Mouse (Mus musculus) cerebellum, postnatal 4 days (tissue): Measurements from ENCODE around the gene Ghr.
A peak's percentile ranks its signal among the peaks of the same experiment; 100 is the strongest.

Experiments used
- DNase-seq, 2 experiments: peaks; one replicate each; pipeline ENCODE4 v3.0.0; 2022; ENCODE audit warnings: low spot score in 2 of 2, mixed read lengths in 1 of 2

The Ghr gene

DNA sequence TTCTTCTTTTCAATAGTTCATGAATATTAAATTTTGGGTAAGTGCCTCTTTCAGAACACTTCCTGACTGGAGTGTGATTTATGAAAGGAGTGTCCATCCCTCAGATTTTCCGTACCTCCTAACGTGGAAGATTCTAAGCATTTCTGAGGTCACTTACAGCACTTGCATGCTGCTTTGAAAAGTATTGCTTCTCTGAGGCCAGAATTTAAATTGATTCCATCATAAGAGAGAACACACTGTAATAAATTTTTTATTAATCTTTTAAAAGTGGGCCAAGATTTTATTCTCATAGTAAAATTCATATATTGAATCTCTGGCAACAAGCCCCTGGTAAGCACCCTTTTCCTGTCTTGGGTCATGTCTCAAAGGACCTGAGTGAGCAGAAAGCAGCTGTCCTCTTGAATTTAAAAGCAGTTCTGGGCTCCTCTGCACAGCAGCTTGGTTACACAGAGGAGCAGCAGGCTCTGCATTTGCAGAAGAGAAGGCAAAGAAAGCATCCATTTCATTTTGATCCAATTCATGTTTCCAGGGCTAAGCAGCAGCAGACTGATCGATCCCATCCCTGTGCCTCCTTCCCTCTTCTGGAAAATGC, 46.9 kb downstream of the Ghr start:
- DNase-seq = no peak

DNA sequence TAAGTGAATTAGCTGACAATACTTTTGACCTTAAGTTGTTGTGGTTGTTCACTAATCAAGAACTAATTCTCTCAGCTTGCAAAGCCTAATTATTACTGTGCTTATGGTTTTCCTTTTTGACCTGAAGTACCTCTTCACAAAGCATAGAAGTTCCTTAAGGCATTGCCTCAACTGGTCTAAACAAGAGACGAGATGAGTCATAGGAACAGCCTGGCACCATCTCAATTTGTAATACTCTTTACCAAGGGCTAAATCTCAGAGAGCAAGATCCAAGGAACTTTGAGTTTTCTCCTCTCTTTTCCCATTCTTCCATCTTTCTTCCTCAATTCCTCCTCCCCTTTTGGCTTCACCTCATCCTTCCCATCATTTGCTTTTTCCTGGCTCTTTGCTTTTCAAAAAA, 69.3 kb downstream of the Ghr start:
- no peak for DNase-seq

DNA sequence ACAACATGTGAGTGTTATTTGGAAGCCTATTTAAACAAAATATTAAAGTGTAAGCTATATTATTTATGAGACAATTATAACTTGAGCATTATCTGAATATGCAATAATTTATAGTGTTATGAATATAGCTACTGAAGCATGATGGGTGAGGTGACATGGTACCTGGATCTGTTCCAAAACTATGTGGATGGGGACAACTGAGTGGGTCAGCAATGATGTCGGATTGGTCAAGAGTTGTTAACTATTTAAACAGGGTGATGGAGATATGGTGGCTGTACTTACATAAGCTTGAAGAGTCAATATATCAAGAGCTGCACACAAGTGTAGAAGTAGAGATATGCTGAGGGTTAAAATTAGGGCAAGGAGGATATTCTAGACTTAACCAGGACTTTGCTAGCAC, 70.9 kb downstream of the Ghr start:
- no peak for DNase-seq

DNA sequence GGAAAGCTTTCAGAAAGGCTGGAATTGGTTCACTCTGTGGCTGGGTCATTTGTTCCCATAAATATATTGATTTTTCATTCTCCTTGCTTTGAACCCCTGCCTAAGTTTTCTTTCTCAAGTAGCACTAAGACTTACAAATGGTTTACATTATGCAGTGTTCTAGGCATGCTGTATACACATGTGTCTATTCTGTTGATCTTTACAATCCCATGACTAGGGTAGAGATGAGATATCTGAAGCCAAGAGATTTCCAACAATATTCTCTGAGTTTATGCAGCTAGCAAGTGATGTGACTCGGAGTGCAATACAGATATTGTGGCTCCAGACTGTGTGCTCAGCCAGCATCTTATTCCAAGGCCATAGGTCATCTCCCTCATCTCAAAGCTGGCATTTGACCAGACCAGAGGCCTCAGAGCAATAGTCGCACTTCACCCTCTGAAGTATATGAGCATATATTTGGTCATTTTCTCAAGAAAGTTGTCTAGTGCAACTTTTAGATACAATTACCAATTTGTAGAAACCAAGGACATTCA, 71.6 kb downstream of the Ghr start:
- no peak for DNase-seq

DNA sequence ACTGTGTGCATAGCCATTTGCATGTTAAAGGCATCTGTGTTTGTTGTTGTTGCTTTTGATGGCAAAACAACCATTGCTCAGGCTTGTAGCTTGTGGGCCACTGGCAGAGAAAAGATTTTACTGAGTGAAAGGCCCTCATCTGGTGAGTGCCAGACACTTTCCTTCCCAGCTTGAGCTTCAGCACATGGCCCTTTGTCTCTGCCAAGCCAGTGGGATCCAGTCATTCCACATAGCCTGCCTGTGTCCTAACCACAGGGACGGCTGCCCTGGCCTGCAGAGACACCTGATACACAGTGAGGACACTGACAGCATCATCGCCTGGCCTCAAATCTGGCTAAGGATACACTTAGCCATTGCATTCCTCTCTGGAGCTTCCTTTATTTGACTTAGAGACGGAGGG, 74.2 kb downstream of the Ghr start:
- DNase-seq = peak in 1 of 2 experiments; percentile 20

DNA sequence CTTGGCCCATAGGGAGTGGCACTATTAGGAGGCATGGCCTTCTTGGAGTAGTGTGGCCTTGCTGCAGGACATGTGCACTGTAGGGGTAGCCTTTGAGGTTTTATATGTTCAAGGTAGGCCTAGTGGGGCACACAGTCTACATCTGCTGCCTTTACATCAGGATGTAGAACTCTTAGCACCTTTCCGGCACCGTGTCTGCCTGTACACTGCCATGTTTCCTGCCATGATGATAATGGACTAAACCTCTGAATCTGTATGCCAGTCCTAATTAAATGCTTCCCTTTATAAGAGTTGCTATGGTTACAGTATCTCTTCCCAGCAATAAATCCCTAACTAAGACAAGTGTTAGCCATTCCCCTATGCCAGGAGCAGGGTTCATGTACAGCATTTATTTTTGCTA, 76.0 kb downstream of the Ghr start:
- DNase-seq = no peak

DNA sequence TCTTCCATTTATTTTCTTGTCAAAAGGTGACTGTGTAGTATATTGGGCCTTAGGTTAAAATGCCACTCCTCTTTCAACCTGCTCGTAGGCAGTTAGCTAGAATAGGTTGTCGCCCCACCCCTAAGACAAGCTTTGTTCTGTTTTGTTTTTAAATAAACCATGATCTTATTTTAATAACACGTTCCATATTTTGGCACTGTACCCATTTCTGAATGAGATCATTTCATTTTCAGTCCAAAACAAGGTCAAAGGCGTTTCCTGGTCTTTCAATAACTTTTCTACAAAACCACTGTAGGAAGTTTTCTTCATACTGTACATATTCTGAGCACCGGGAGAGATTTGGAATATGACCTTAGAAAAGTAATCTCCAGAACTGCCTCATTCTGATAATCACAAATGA, 78.6 kb downstream of the Ghr start:
- DNase-seq = no peak

DNA sequence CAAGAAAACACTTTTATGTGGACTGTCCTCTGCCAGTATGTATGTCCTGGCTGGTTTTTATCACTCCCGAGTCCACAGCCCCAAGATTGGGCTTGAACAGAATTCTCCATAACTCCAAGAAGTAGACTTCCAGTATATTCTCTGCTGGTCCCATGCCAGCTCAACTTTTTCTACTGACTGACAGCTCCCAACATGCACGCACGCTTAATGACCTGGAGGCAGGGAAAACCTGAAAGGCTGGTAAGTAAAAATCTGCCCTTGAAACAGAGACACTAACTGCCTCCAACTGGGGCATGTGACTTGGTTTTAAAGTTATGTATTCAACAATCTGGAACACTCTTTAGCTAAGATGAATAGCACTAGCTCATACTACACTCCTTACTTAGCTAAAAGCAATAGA, 81.6 kb downstream of the Ghr start:
- no peak for DNase-seq

DNA sequence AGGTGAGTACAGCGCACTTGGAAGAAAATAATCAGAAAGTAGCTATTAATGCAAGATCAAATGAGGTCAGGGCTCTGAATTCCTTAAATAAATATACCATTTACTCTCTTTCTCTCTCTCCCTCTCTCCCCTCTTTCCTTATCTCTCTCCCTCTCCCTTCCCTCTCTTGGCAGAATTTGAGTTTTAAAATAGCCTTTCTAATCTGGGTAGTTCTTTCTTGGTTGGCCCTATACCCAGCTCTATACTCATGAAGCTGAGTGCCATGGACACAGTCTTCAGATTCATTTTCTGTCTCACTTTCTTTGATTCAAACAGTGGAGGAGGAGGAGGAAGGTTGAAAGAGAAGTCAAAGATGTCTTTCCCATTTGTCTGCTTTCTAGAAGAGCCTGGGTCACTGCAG, 84.3 kb downstream of the Ghr start:
- DNase-seq = no peak

DNA sequence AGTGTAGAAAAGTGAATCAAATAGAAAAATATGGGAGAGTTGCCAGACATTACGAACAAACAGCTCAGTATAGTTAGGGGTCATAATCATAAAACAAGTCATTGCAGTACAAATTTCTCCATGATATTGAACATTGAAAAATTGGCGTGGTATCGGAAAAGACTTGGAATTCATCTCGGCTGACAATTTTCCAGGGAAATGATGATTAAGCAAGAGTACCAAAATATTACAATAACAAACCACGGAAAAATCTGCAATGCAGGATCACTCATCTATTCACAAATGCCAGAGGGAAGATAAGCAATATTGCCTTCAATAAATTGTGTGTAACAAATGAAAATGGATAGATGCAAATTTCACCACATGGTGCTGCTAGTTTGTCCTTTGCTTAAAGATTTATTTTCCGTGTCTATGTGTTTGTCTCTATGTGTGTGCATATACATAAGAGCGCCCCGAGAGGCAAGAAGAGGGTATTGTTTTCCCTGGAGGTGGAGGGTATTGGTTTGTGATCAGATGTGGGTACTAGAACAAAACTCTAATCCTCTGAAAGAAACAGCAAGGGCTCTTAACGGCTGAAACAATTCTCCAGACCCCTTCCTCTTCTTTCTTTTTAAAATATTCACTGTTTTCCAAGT, 85.2 kb downstream of the Ghr start:
- no peak for DNase-seq

DNA sequence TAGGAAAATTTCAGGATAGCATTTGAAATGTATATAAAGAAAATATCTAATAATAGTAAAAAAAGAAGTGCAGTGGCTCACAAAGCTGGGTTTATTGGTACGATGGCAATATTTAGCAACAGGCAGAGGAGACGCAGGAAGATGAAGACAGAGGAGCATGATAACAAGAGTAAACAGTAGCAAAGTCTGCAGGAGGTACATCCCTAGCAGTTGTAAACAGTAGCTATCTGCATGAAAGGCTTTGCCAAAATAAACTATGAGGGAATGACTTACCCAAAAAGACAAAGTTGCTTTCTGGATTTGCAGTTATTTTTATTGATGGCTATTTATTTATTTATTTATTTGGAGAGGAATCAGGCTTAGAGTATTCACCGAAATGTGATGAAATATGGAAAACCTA, 92.4 kb downstream of the Ghr start:
- DNase-seq = no peak

DNA sequence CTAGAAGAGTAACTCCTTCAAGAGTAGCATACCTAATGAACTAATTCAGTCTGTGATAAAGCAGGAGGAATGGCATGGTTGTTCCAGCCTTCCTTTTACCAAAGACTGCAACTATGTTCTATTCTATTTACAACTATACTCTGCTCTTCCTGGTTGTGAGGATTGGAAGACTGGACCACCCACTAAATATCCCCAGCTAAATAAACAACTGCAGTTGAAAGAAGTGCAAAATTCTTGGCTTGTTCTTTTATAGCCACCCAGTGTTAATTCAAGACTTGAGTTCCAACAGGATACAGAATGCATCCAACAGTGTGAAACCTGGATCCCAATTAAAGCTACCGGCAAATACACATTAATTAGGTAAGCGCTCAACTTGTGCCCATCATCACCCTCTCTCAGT, 93.3 kb downstream of the Ghr start:
- no peak for DNase-seq

DNA sequence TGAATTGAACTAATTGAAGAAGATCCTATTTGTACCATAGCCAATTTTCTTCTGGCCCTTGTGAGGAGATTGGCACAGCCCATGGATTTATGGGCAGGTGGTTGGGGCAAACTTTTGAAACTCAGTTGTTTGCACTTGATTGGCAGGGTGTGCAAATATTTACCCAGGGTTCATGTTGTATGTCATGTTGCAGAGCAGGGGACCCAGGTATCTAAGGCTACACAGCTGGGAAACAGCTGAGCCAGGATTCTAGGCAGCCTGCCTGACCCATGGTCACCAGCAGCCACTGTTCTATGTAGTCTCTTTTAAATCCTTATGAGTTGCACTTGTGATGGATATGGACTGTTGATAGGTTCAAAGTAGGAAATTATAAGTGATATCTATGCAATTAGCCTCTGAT, 94.1 kb downstream of the Ghr start:
- no peak for DNase-seq

DNA sequence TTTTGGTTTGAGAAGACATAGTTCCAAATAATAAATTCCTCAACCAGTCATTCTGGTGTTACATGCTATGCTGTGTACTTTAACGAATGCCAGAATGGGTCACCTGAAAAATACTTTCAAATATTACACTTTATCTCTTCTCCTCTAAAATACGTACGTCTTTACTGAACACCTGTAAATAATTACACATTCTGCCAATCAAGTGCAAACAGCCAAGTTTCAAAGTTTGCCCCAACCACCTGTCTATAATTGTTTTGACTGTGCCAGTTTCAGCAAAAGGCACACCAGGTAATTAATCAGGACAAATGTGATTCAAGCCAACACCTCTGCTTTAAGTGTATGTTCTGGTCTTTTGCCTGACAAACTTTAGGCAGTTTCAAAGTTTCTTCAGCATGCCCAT, 94.7 kb downstream of the Ghr start:
- no peak for DNase-seq

DNA sequence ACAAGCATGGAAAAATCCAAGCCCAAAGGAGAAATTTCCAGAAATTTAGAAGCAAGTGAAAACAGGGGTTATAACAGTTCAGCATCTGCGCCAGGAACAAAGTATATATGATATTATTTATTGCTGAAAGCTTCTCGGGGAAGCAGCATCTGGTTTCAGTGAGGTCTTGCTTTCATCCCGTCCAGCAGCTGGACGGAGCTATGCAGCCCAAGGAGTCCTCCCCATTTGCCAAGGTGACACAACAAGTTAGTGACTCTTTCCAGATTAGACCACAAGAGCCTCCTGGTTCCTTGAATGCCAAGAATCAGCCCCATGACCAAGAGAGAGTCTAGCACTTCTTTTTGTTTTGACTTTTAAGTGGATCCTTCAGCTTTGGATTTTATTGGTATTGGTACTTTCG, 96.6 kb downstream of the Ghr start:
- DNase-seq = no peak

DNA sequence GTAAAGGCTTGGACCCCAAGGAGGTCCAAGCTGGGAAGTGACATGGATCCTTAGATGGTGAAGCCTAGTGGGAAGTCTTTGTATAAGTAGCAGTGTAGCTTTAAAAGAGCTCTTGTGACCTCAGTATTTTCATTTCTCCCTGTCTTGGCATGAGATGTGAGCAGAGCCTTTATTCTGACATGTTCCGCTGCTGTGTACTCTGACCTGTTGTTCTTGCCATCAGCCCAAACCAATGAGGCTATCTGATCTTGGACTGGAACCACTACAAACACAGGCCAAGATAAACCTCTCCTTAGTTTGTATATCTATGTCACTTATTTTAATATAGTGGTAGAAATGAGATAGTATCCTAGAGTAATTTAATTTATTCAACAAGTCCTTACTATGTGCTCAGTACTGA, 97.9 kb downstream of the Ghr start:
- no peak for DNase-seq

DNA sequence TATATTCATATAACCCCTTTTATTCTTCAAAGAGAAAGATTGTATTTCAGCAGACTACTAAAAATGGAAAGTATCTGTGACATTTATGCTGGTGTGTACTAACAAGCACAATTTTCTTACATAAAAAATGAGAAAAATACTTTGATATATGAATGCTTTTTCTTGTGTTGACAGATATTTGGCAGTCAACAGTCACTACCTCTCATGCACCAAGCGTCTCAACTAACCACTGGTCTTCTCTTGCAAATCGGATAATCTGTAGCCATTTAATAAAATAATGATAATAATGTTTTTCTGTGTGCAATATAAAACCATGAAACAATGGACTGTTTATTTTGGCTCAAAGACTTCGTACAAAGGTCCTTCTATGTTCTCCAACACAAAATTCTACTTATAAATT, 99.8 kb downstream of the Ghr start:
- DNase-seq = no peak

DNA sequence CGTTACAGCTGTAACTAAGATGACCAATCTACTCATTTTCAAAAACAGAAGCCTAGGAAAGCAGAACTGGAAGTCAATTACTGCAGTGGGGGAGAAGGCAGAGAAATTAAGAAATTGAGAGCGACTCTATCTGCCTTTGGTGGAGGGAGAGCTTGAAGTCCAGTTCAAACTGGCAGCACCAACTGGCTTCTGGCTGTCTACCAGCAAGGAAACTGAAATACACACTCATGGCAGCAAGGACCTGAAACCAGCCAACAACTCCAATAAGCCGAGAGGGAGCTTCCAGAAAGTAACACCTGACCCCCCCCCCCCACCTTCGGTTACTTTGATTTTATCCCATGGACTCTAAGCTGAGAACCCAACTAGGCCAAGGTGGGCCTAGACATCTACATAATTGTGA, 114.1 kb downstream of the Ghr start:
- DNase-seq = no peak

DNA sequence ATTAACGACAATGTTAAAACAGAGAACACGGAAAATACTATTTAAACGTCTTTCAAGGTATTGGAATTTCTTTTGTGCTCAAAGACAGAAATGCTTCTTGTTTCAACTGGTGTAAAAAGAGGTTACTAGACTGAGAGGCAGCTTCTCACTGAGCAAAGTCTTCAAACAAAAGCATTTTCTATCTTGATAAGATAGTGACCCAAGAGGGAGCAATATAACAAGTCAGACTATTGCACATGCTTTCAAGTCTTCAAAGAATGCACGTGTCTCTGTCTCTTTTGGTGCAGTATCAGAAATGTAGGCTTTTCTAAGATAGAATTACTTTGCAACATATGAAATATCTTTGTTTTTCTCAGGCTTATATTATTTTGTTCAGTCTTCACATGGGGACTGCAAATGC, 116.7 kb downstream of the Ghr start:
- no peak for DNase-seq

DNA sequence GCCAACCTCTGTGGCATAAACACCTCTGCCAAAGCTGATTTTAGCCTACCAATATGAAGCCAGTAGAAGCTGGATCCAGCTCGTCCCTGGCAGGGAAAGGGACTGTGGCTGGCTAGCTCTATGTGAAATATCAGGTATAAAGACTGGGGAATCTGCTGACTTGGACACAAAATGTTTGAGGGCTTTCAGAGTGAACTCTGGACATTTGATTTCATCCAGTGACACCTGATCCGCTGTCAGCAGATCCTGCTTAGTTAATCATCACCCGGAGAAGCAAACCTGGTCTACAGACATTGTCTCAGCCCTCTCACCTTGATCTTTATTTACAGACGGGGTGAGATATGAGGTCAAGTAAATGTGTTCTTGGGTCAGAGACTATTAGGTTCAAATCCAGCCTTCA, 118.5 kb downstream of the Ghr start:
- DNase-seq = no peak

DNA sequence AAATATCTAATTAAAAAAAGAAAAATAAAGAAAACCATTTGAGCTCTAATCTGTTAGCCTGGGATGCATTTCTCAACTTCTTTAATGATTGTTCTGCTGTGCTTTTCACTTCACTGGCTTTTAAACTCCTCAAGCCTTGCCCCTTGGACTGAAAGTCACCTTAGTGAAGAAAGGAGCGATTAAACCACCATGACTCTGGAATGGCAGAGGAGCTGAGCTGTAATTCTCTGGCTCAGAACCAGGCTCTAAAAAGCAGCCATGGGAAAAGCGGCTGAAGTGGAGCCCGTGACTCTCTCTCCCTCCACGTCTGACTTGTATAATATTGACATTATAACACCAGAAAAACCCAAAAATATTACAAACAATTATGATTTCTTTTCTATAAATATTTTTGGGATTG, 126.7 kb downstream of the Ghr start:
- DNase-seq = no peak

DNA sequence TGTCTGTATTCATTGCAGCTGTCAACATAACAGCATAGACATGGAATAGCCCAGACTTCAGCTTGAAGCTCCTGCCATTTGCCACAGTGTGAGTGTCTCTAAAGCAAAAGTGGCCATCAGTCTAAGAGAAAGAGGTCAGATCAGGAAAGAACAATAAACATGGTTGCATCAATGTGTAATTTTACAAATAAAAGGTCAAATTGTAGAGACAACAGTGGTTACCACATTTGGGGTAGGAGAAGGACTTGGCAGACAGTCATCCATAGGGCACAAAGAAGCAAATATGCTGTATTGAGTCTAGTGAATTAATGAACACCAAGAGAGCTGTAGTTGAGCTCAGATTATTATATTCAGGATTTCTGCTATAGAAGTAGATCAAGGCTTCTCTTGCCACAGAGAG, 127.7 kb downstream of the Ghr start:
- DNase-seq = no peak

DNA sequence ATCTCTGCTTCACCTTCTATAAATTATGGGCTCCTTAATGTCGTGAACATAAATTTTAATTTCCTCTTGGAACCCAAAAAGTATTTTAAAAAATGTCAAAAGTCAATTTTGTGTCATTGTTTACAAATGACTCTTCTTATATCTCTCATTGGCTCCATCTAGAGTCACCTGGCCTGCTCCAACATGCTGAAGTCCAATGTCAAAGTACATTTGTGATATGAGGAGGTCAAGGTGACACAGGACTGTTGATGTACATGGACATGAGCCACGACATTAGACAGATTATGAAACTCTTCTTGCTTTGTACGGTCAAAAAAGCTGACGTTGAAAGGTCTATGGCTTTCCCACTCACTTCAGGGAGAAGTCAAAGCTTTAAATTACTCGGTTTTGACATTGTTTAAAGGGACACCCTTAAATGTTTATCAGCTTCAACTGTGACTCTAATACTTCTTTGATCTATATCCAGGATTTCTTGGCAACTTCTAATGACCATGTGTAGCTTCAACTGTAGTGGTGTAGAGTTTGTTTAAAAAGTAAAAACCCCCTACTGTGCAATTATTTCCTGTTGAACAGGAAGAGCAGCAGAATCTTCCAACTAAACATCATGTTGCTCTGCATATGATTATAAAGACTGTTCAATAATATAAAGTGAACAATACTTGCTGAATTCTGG, 131.1 kb downstream of the Ghr start:
- no peak for DNase-seq
